Mouse (Mus musculus): ENCODE results near the gene Pea15a.
A peak's percentile ranks its signal among the peaks of the same experiment; 100 is the strongest.
"Not testable (repeated sequence)": the region's sequence is repeated elsewhere in the genome, so short reads cannot be mapped to it uniquely, and the experiment has no call there.

Pea15a gene

GRCm38 (mm10) chr1:172206141-172206917, at the start of gene Pea15a:
Pea15a (minus strand) TSS chr1:172206804.
- peak; percentile 89 for DNase-seq (ENCODE audit: extremely low spot score, low spot score)

GRCm38 (mm10) chr1:172247679-172248078, 41.1 kb upstream of the Pea15a start:
- peak; percentile 35 for DNase-seq (ENCODE audit: extremely low spot score, low spot score)

- DNase-seq (ENCODE audit: extremely low spot score, low spot score): no peak
These were observed 40.6 kb upstream of the Pea15a start for GRCm38 (mm10) chr1:172247216-172247615.

- DNase-seq (ENCODE audit: extremely low spot score, low spot score): not testable (repeated sequence)
These were observed 38.0 kb upstream of the Pea15a start for GRCm38 (mm10) chr1:172244645-172245044.

- no peak for DNase-seq (ENCODE audit: extremely low spot score, low spot score)
These were observed 37.1 kb upstream of the Pea15a start for GRCm38 (mm10) chr1:172243547-172244205.

GRCm38 (mm10) chr1:172242401-172242800, 35.8 kb upstream of the Pea15a start:
- no peak for DNase-seq (ENCODE audit: extremely low spot score, low spot score)

- no peak for DNase-seq (ENCODE audit: extremely low spot score, low spot score)
These were observed 34.5 kb upstream of the Pea15a start for GRCm38 (mm10) chr1:172240945-172241708.

- DNase-seq (ENCODE audit: extremely low spot score, low spot score): no peak
These were observed 22.6 kb upstream of the Pea15a start for GRCm38 (mm10) chr1:172229215-172229614.

GRCm38 (mm10) chr1:172228209-172228608, 21.6 kb upstream of the Pea15a start:
- no peak for DNase-seq (ENCODE audit: extremely low spot score, low spot score)

- DNase-seq (ENCODE audit: extremely low spot score, low spot score): no peak
These were observed 14.9 kb upstream of the Pea15a start for GRCm38 (mm10) chr1:172221297-172222063.

GRCm38 (mm10) chr1:172220414-172220813, 13.8 kb upstream of the Pea15a start:
- DNase-seq (ENCODE audit: extremely low spot score, low spot score): no peak

- no peak for DNase-seq (ENCODE audit: extremely low spot score, low spot score)
These were observed 13.1 kb upstream of the Pea15a start, which contains the start of gene Casq1 for GRCm38 (mm10) chr1:172219451-172220406. Casq1 (minus strand) TSS chr1:172219868.

GRCm38 (mm10) chr1:172218164-172218910, 11.7 kb upstream of the Pea15a start:
- no peak for DNase-seq (ENCODE audit: extremely low spot score, low spot score)

- DNase-seq (ENCODE audit: extremely low spot score, low spot score): peak; percentile 97
These were observed 10.5 kb upstream of the Pea15a start for GRCm38 (mm10) chr1:172217148-172217547.

GRCm38 (mm10) chr1:172214748-172215147, 8.1 kb upstream of the Pea15a start:
- DNase-seq (ENCODE audit: extremely low spot score, low spot score): no peak

GRCm38 (mm10) chr1:172213771-172214170, 7.2 kb upstream of the Pea15a start:
- DNase-seq (ENCODE audit: extremely low spot score, low spot score): no peak

GRCm38 (mm10) chr1:172212776-172213175, 6.2 kb upstream of the Pea15a start:
- no peak for DNase-seq (ENCODE audit: extremely low spot score, low spot score)

- DNase-seq (ENCODE audit: extremely low spot score, low spot score): no peak
These were observed 544 bp upstream of the Pea15a start for GRCm38 (mm10) chr1:172207111-172207584.

GRCm38 (mm10) chr1:172205741-172206087, 890 bp downstream of the Pea15a start:
- no peak for DNase-seq (ENCODE audit: extremely low spot score, low spot score)
